Mouse (Mus musculus): ENCODE measurements around the gene Rab43. TPM values are rescaled to one million over a fixed set of nuclear protein-coding genes. Genes with fewer than 3 reads are reported as not detected.

Rab43 gene
- total RNA-seq, 2 experiments from 2014 or later, result 6.4 to 36.7 TPM

DNA sequence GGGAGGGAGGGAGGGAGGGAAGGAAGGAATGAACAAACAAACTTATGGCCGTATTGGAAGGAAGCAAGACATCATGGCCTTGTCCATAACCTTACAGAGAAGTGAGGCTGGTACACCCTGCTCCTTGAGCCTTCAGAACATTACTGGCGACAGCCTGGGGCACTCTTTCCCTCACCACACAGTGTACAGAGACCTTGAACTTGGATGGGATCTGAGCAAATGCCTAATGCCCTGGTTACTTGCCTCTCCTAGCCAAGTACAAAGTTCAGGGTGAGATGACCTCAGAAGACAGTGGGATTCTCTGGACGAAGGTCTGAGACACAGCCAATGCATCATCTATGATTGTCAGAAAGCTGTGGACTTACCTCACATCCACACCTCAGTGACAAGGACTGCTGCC, 52.1 kb downstream of the Rab43 start:
- ATAC-seq (replicated peaks; ENCODE audit: poor library complexity, severe bottlenecking), result no peak

GRCm38 (mm10) chr6:87759404-87759803, 52.6 kb downstream of the Rab43 start:
- no peak for ATAC-seq (replicated peaks; ENCODE audit: poor library complexity, severe bottlenecking)

DNA sequence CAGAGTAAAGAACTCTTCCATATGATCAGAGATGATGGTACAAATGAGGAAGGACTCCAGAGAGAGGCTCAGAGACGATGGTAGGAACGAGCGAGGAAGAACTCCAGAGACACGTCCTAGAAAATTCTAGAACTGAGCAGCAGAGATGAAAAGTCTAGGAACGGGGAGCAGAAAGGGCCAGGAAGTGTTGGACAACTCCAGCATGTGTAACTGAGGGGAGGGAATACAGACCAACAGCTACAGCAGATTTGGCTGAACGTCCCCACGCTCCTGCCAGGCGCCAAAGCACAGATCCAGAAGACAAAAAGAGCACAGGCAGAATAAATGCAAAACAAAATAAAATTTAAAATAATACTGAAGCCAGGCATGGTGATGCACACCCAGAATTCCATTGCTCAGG, 55.1 kb downstream of the Rab43 start:
- ATAC-seq (replicated peaks; ENCODE audit: poor library complexity, severe bottlenecking), result no peak

DNA sequence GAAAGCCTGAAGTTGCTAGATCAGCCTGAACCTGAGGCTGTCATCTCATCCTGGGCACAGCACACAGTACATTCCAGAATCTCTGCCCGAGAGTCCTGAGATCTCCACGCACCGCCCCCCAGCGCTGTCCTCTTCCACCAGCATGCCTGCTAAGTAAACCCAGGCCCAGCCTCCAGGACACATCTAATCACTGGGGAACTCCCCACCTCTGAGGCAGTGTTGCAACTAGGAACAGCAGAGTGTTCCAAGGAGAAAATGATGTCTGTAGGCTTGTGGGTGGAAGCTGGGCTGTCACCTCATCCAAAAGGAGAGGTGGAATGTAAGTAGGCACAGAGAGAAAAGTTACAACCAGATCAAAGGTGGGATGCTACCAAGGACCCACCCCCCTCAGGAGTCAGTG, 56.8 kb downstream of the Rab43 start:
- ATAC-seq (replicated peaks; ENCODE audit: poor library complexity, severe bottlenecking), result no peak

DNA sequence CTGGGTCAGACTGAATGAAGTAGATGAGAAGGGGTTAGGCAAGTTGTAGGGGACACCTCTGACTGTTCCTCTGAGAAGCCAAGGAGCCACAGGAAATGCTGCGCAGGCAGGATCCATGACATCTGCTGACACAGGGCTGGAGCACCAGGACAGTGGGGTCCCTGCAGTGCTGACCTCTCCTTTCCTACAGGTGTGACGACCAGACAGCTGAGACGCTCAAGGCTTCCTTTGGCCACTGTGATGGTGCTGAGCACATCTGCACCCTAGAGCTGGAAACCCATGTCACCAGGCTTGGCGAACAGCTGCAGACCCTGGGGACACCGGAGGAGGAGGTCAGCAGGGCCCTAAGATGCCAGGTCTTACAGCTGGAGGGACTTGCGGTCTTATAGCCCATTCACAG, 60.4 kb downstream of the Rab43 start:
- no peak for ATAC-seq (replicated peaks; ENCODE audit: poor library complexity, severe bottlenecking)

- ATAC-seq (replicated peaks; ENCODE audit: poor library complexity, severe bottlenecking), result peak; percentile 73
Observed at GRCm38 (mm10) chr6:87750184-87750910, 61.6 kb downstream of the Rab43 start.

DNA sequence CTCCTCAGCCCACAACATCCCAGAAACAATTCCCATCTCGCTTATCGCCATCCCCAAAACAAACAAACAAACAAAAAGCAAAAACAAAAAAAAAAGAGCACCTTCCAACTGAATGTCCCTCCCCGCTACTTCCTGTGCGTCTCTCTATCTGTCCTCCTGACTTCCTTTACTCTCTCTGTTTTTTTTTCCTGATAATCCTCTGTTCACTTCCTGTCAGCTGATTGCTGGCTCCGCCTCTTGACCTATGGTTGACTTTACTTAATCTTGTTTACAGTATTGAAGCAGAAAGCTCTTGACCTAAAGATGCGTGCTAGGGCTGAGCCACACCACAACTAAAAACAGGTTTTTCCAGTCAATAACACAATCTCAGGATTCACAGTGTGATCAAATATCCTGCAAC, 63.4 kb downstream of the Rab43 start:
- ATAC-seq (replicated peaks; ENCODE audit: poor library complexity, severe bottlenecking), result no peak

DNA sequence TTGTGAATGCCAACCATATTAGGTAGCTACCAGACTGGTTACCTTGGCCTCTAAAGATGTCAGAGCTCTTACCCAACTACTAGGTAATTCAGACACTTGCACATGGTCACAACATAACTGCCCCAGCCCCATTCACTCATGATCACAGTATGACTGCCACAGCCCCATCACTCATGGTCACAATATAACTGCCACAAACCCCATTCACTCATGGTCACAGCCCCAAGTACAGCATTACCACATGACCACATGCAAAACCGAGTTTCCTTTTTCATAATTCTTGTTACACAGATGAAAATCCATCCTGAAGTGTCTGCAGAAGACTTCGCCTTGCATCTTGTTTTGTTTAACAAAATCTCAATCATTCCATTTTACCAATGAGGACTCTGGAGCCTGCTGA, 63.9 kb downstream of the Rab43 start:
- peak; percentile 23; the same call in 1 of the 2 replicates for ATAC-seq (replicated peaks; ENCODE audit: poor library complexity, severe bottlenecking)

DNA sequence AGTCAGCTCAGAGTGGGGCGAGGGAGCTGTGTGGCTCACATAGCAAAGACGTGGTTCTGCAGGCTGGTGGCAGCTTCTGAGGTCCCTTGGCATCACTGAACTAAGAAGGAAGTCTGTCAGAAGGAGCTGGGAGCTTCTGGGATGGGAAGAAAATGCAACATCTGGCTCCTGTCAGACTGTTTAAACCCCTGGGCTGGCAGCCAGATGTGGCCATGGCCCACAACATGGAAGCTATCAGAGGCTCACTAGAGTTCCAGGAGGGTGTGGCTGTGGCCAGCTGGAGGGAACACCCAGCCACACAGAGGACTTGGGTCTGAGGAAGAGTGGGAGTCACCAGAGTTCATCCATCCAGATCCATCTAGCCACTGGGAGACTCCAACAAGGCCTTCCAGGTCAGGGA, 65.1 kb downstream of the Rab43 start:
- ATAC-seq (replicated peaks; ENCODE audit: poor library complexity, severe bottlenecking), result no peak

GRCm38 (mm10) chr6:87746059-87746458, 65.9 kb downstream of the Rab43 start:
- ATAC-seq (replicated peaks; ENCODE audit: poor library complexity, severe bottlenecking), result no peak

DNA sequence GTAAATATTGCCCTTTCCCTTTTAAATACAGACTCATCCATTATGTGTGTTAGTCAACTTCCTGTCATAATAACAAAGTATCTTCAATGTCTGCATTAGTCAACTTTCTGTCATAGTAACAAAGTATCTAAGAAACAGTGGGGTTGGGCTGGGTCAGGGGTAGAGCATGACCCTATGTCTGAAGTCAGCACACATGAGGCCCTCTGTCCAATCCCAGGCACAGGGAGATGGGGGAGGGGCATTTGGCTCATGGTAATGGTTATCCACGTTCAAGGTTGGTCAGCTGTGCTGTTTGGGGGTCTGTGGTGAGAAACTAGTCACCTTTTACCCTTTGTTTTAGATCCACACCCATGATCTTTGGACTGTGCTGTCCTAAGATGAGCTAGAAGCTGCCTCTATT, 66.7 kb downstream of the Rab43 start:
- no peak for ATAC-seq (replicated peaks; ENCODE audit: poor library complexity, severe bottlenecking)

DNA sequence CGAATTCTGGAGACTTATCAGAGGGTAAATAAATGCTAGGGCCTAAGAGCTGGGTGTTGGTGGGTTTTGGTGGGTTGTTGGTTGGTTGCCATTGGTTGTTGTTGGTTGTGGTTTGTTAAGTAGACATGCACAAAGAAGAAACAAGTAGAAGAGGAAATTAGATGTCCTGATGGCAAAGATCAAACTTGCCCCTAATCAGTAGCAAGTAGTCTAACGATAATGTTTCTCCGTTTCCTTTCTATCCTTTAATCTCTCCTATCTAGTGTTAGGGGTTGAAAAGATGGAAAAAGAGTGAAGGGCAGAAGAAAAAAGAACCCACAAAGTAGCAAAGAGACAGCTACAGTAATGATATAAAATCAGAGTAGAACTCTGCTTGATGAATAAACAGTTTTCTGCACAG, 67.3 kb downstream of the Rab43 start:
- no peak for ATAC-seq (replicated peaks; ENCODE audit: poor library complexity, severe bottlenecking)

- peak; percentile 23 for ATAC-seq (replicated peaks; ENCODE audit: poor library complexity, severe bottlenecking)
Observed at GRCm38 (mm10) chr6:87743281-87743680, 68.7 kb downstream of the Rab43 start.

DNA sequence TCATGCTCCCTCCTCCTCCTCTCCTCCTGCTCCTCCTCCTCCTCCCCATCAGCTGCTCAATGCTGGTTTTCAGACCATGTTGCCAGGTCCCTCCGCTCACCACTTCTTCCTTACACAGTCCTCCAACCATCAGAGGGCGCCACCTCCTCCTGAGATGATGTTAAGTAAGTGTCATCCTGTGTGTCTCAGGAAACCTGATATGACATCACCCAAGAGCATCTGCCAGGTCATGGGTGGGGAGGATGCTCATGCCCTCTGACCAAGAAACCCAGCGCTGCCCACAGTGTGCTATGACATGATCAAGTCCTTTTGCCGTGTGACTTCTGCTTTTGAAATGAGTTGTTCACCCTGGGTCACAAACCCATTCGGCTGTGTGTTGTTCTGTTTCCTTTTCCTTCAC, 69.2 kb downstream of the Rab43 start:
- ATAC-seq (replicated peaks; ENCODE audit: poor library complexity, severe bottlenecking), result peak; percentile 87

- no peak for ATAC-seq (replicated peaks; ENCODE audit: poor library complexity, severe bottlenecking)
Observed at GRCm38 (mm10) chr6:87741978-87742377, 70.0 kb downstream of the Rab43 start.

- no peak for ATAC-seq (replicated peaks; ENCODE audit: poor library complexity, severe bottlenecking)
Observed at GRCm38 (mm10) chr6:87740496-87740895, 71.5 kb downstream of the Rab43 start.

DNA sequence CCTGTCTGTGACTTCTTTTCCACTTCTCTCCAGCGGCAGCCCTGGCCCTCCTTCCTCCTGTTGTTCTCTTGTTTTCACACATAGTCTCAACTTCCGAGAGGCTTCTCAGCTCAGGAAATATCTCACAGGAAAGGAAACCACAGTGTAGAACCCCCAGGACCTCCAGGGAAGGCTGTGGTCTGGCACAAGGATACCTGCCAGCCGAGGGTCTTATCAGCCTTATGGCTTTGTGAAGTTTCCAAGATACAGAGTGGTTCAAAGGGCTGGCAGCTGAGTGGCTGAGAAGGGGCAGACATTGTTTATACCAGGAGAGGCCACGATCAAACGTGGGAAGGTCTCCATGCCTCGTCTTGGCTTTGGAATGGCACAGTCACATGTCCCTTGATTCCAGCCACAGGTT, 72.1 kb downstream of the Rab43 start:
- no peak for ATAC-seq (replicated peaks; ENCODE audit: poor library complexity, severe bottlenecking)

Other genes starting within 250 kb of the Rab43 start
- 0.15 and 1.6 TPM in 2 replicates for gene Prokr1, start 221.4 kb downstream of the Rab43 start, total RNA-seq (2014; fragmentation: Nextera tagmentation)
- gene Prokr1, start 221.4 kb downstream of the Rab43 start, total RNA-seq (2017), result 0.21 TPM in 1 of 2 replicates, not detected in the other
- 6.6 and 10.6 TPM in 2 replicates for gene Aplf, start 140.0 kb downstream of the Rab43 start, total RNA-seq (2014; fragmentation: Nextera tagmentation)
- 22.8 and 25.9 TPM in 2 replicates for gene Aplf, start 140.0 kb downstream of the Rab43 start, total RNA-seq (2017)
- gene Efcc1, start 81.3 kb downstream of the Rab43 start, total RNA-seq (2014; fragmentation: Nextera tagmentation), result 0.11 and 1.3 TPM in 2 replicates
- 1.5 and 4.8 TPM in 2 replicates for gene Efcc1, start 81.3 kb downstream of the Rab43 start, total RNA-seq (2017)
- 0.88 TPM in 1 of 2 replicates, not detected in the other for gene Gp9, start 34.1 kb downstream of the Rab43 start, total RNA-seq (2014; fragmentation: Nextera tagmentation)
- gene Gp9, start 34.1 kb downstream of the Rab43 start, total RNA-seq (2017), result 0.30 TPM in 1 of 2 replicates, not detected in the other
- gene Gm45140, start 23.6 kb upstream of the Rab43 start, total RNA-seq (2014; fragmentation: Nextera tagmentation), result 2.2 and 5.6 TPM in 2 replicates
- 11.6 and 14.3 TPM in 2 replicates for gene Gm45140, start 23.6 kb upstream of the Rab43 start, total RNA-seq (2017)
- 58.9 and 61.0 TPM in 2 replicates for gene Isy1, start 26.6 kb upstream of the Rab43 start, total RNA-seq (2014; fragmentation: Nextera tagmentation)
- gene Isy1, start 26.6 kb upstream of the Rab43 start, total RNA-seq (2017), result 108 and 127 TPM in 2 replicates
- gene Cnbp, start 38.9 kb upstream of the Rab43 start, total RNA-seq (2014; fragmentation: Nextera tagmentation), result 481 and 528 TPM in 2 replicates
- 1,031 and 1,136 TPM in 2 replicates for gene Cnbp, start 38.9 kb upstream of the Rab43 start, total RNA-seq (2017)
- gene Copg1, start 75.7 kb upstream of the Rab43 start, total RNA-seq (2014; fragmentation: Nextera tagmentation), result 70.5 and 86.1 TPM in 2 replicates
- gene Copg1, start 75.7 kb upstream of the Rab43 start, total RNA-seq (2017), result 73.9 and 78.5 TPM in 2 replicates
- 21.8 and 30.2 TPM in 2 replicates for gene Hmces, start 101.8 kb upstream of the Rab43 start, total RNA-seq (2014; fragmentation: Nextera tagmentation)
- 23.2 and 27.3 TPM in 2 replicates for gene Hmces, start 101.8 kb upstream of the Rab43 start, total RNA-seq (2017)
- 1.4 and 4.9 TPM in 2 replicates for gene H1fx, start 169.5 kb upstream of the Rab43 start, total RNA-seq (2014; fragmentation: Nextera tagmentation)
- 0.78 and 2.7 TPM in 2 replicates for gene H1fx, start 169.5 kb upstream of the Rab43 start, total RNA-seq (2017)
- 239 and 246 TPM in 2 replicates for gene Rab7, start 233.1 kb upstream of the Rab43 start, total RNA-seq (2014; fragmentation: Nextera tagmentation)
- gene Rab7, start 233.1 kb upstream of the Rab43 start, total RNA-seq (2017), result 89.1 and 102 TPM in 2 replicates